Mouse (Mus musculus) layer of hippocampus, adult 9-11 months (tissue): ENCODE data around the gene Emc6.

Source experiments
- DNase-seq: peaks from one replicate; pipeline ENCODE4 v3.0.0; 2022

The Emc6 gene

DNA sequence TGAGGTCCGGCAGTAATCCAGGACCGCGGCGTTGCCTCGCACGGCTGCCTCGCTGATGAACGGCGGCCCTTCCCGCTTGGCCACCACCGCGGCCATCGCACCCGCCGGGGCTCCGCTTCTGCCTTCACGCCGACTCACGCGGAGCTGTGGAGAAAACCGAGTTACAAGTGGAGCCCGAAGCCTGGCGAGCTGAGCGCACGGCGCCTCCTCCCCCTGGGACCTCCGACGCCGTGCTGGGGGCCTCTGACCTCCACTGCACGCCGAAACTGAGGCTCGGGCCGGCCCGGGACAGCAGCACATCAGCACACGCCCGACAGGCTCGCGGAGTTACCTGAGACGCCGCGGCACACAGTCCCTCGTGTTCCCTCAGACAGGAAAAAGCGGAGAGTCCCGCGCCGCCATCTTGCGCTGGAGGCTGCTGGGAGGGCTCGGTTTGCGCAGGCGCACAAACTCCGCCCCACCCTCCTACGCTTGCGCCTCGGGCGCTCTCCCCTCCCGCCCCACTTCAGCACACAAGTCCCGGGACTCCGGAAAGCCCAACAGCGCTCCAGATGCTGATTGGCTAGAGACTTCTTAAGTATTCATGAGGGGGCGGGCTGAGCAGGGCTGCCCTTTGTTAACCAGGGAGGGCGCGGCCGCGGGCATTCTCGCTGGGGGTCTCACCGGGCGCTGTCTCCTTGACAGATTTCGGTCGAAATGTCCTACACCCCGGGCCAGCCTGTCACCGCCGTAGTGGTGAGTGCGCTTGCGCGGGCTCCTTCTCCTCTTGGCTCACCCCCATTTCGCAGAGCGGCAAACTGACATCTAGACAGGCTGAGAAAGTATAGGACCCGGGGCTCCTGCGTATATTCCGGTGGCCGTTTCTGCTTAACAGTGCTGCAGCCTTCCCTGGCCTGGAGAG, at the start of gene Emc6, which contains the start of gene Tax1bp3:
Gene Emc6 (minus strand): TSS at position 430 of the 901 bp plus-strand sequence.
Gene Tax1bp3 (plus strand): TSS at position 476 of the 901 bp plus-strand sequence.
- peak; percentile 97 for DNase-seq

DNA sequence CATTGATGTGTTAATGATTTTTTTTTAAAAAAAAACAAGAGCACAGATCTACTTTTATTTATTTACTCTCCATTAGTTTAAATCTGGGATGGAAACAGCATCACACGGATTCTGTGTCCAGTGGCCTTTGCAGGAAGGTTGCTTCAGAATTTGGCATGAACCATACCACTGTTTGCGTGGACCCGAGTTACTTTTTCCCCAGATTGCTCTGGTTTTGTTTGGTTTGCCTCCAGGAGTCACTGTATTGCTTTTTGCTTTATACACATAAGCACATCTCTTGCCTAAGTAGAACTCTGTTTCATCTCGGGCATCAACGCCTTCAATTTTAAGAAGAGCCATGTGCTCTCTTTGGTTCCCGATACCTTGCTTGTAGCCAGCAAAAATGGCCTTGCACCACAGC, 49.0 kb upstream of the Emc6 start:
- no peak for DNase-seq

DNA sequence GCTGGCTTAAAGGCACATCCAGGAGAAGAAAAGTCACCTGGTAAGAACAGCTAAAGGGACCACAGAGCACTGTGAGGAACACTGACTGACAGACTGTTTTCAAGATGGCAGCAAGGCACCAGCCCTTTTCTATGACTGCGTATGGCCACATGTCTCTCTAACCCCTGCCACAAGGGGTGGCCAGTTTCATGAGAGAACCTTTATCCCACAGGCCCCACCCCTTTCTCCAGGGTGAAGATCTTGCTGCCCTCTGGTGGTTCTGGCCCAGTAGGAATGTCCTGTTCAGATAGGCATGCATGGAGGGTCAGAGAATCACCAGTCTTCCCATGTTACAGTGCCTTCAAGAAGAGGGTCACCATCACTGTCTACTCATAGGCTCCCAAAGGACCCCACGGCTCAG, 47.1 kb upstream of the Emc6 start:
- DNase-seq, result no peak

DNA sequence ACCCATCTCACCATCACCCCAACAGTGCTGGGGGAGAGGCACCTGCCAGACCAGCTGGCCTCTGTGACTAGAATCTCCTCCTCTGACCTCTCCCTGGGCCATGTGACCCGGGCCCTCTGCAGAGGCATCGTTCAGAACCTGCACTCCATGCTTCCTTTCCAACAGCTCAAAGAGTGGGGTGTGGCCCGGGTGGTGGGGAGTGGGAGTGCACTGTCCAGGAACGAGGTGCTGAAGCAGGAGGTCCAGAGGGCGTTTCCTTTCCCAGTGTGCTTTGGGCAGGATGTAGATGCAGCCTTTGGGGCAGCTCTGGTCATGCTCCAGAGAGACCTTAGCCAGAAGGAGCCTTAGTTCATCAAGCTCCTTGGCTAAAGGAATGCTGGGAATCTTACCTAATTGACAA, 46.0 kb upstream of the Emc6 start:
- no peak for DNase-seq

DNA sequence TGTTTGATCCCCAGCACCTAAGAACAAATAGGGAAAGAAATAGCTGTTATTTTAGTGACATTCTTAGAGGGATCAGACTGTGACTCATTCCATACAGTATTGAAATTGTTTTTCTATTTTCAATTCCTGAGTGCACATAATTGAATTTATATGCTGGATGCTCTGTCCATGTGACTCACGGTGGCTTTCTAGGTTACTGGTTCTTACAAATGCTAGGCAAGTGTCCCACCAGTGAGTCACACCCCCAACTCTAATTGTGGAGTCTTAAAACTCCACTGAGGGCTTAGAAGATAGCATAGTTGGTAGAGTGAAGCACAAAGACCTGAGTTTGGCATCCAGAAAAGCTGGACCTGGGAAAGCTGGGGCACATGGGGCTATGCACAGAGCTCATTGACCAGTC, 43.8 kb upstream of the Emc6 start:
- no peak for DNase-seq

DNA sequence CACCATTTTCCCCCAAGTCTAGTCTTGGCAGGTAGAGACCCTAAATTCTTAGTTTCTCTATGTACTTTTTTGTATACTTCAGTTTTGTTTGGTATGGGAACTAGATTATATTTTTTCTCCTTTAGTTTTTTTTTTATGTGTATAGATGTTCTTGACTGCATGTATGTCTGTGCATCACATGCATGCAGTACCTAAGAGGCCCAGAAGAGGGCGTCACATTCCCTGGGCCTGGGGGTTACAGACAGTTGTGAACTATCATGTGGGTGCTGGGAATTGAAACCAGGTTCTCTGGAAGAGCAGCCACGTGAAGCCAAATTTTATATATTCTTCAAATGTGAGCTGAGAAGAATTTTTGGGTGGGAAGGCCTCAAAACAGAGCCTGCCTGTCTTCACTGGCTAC, 42.8 kb upstream of the Emc6 start:
- DNase-seq, result no peak

DNA sequence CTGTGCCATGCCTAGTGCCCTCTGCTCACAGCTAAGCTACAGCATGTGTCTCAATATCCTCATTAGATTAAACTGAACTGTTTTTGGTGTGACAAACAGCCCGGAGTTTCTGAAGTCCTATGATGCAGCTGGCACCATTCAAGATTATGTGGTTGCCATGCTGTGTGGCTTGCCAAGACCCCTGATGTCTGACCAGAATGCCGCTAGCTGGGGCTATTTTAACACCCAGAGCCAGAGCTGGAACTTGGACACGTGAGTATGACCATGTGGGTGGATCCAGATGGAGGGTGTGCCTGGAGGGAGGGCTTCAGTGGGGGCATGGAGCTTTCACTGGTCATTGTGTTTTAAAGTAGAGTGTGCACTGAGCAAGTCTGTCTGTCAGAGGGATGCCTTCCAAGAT, 37.1 kb upstream of the Emc6 start:
- no peak for DNase-seq

DNA sequence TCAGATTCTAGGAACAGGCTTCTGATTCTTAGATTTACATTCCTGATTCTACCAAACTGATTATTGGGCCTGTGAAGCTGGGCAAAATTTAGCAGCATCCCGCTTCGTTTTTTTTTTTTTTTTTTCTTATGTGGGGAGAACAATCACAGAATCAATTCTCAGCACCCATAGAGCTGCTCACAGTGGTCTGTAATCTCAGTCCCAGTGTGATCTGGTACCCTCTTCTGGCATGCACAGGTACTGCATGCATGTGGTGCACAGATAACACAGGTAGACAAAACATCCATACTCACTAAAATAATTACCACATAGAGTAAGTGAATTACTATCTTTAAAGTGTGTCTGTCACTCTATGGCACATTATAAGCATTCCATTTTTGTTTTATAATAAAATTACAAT, 30.8 kb upstream of the Emc6 start:
- no peak for DNase-seq

DNA sequence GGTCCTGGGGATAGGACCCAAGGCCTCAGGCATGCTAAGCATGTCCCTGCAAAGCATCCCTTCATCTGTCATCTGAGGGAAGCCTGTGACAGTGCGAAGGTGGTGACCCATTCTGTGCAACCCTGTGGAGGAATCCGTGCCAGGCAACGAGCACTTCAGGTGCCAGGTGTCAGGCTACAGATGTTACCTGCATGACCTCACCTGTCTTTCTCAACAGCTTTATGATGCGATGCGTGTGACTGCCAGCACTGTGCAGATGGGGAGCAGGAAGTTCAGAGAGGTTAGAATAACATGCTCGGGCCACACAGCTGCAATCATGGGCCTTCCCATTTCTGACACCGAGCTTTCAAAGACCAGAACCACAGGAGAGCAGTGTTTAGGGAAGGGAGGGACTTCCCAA, 28.4 kb upstream of the Emc6 start:
- DNase-seq, result no peak

DNA sequence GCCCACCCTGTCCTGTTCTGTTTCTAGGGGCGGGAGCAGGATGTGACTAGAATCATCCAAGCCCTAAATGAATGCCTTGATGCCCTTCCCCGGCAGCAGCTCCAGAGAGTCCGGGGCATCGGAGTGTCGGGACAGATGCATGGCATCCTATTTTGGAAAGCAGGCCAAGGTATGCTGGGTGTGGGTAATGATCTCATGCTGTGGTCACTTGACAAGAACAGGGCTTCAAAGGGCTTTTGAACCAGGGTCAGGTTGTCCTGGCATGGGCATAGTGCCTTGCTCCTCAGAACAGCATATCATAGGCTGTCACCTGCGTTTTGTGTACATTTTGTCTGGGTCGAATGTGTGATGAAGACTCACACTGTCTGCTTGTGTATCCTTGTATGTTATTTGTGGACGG, 27.1 kb upstream of the Emc6 start:
- DNase-seq, result no peak

DNA sequence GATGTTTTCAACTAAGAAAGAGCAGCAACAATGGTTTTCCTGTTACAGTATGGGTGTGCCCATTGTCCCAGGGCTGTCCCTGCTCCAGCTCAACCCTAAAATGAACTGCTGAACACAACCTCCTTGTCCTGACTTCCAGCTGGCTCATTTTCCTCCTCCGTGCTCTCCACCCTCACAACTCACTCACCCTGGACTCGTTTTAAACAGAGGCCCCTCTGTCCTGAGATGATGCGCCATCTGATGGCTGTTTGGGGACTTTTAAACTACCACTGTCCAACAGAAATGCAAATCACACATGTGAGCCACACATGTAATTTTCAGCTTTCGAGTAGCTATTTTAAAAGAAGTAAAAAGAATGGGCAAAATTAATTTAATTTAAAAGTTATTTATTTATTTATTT, 24.8 kb upstream of the Emc6 start:
- no peak for DNase-seq

DNA sequence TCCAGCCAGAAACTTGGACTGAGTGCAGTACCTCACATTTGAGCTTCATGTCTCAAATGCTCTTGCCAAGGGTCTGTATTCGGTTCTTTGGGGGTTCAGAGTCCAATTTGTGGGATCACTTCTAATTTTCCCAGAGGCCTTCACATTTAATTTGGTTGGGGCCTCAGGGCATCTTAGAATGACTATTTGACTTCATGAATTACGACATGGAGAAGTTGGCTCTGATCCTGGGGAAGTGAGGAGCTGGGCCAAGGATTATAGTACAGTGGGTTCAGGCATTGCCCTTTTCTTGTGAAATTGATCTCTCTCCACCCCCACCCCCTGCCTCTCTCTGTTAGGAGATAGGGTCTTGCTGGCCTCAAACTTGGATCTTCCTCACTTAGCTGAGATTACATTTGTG, 24.2 kb upstream of the Emc6 start:
- no peak for DNase-seq

DNA sequence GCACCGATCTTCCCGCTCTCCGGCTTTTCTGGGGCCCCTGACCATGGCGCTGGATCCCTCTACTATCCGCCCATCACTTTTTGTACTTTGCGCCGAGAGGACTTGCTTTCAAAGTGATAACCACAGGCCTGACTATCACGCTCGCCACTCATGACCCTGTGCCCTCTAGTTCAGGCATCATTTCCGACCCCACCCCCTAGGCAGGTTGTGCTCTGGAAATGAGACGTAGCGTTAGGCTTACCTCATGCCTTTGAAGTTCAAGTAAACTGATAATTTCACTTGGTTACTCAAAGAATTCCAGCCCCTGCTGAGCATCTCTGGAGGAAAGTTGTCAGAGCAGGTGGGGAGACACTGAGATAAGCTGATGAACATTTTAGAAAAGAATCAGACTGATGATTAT, 23.0 kb upstream of the Emc6 start:
- no peak for DNase-seq

DNA sequence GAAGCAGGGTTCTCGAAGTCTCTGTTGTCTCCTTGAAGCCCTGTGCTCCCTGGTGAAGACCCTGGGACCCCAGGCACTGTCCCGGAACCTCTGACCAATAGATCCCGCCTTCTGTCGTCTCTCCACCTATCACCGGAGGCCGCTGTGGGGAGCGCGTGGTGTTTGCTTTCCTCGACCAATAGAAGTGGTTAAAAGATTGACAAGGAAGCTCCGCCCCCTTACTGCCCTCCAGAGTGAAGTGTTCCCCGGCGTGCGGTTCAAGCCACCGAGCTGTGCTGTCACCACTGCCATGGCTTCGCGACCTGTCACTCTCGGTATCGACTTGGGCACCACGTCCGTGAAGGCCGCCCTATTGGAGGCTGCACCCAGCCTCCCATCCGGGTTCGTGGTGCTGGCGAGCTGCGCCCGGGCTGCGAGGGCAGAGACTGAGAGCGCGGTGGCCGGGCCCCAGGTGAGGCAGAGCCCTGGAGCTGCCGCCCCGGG, 22.4 kb upstream of the Emc6 start, which contains the start of gene Shpk:
Gene Shpk (plus strand): TSS at position 231 of the 483 bp plus-strand sequence.
- DNase-seq, result peak; percentile 97

DNA sequence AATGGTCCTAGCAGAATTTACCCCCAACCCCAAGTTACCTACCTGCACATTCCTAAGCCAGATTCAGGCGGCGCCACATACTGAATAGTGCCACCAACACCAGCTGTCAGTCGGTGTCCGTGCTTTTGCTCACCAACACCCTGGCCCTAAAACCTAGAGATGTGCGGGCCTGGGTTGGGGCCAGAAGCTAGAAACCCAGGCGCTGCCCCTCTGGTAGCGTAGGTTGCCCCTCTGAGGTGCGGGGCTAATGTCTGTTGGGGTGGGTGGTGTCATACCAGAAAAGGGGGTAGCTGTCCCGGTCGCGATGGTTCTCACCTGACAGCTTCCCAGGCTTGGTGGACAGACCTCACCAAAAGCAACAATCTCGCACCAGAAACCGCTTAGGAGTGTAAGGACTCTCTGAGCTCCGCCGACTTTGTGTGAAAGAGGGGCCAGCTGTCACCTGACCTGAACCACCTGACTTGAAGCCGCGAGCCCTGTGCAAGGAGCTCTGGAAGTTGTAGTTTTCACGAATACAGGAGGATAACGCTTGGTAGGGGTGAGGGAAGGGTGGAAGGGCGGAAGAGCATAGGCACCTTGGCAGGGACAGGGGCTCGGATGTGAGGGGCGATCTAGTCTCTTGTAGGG, 21.9 kb upstream of the Emc6 start, which contains the start of gene Ctns:
Gene Ctns (minus strand): TSS at position 440 of the 627 bp plus-strand sequence.
- DNase-seq, result peak; percentile 94

DNA sequence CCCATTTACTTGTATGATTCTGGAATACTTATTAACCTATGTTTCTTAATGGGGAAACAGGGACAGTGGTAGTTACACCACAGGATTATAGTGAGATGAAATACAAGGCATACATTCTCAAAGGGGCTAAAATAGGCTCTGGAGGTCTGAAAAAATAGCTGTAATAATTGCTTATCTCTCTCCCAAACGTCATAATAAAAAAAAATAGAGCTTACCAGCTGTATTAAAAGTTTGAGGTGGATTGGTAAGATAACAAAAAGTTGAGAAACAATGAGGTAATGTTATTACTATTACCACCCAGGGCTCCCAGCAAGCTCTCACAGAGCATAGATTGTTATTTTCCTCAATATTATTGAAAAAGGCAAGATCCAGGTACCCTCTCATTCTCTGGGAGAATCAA, 21.4 kb upstream of the Emc6 start:
- DNase-seq, result no peak

DNA sequence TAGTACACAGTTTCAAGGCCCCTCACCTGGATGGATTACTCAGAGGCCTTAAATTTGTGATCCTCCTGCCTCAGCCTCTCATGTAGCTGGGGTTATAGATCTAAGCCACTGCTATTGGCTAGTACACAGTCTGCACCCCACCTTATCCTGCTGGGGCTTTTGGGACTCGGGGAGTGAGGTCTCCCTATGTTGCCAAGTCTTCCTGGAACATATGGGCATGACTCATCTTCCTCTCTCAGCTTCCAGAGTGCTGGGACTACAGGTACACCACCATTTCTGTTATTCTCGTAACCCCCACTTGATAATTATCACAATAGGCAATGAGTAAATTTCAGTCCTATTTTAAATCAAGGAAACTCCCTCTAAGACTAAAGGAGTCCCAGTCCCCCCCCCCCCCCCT, 17.6 kb upstream of the Emc6 start:
- no peak for DNase-seq

DNA sequence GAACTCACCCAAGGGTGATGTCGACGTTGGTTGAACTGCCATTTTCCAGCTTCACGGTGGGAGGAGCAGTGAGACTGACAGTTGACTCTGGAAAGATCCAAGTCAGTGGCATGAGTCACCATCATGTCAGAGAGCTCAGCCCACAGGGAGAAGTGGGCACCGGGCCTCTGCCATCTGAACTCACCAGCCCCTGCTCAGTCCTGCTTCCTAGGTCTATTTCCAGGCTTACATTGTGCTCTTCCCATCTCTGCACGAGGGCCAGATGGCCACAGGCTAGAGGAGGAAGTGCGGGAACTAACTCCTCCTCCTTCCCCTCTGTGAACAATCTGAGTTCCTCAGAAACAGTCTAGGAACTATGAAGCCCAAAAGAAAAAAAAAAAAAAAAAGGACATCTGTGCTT, 16.2 kb upstream of the Emc6 start:
- DNase-seq, result peak; percentile 52

DNA sequence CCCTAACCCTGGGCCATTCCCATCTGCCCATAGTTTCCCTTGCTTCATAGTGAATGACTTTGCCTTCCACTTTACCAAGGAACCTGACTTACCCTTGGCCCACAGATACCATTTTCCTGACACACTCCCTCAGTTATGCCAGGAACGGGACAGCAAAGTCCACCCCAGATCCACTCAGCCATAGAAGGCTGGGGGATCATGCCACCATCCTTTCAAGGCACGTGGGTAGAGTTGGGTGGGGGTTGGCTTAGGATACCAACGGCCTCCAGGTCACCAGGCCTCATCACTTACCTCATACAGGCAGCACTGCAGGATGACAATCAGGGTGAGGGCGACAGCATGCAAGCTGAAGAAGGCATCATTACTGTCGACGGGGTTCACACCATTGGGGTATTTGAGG, 10.4 kb upstream of the Emc6 start:
- DNase-seq, result no peak

DNA sequence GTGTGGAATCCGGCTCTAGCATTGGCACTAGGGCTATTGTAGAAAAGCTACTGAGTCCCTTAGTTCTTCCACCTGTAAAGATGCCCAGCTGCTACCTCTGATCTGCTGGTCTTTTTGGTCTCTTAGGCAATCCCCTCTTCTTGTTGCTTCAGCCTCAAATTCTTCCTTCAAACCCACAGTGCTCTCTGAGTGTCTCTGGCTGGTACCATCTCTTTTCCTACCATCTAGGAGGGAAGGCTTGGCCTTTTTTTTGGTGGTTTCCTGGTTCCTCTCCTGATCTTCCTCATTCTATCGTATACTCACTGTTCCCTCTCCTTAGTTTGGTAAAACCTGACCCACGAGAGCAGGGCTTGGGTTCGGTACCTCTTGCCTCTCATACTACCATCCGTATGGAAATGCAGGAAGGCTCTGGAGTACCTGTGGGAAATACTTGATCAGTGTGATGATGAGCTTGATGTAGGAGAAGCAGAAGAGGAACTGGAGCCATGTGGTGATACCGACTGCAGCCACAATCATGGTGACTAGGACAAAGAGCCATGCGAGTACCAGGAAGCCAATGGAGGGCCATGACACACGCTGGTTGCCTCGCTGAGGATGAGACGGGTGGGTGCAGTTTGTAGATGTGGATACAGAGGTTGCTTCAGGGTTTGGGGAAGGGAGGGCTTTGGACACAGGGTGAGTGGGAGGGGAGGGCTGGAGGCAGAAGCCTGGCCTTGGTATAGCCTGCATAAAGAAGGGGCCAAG, 9.2 kb upstream of the Emc6 start:
- no peak for DNase-seq

DNA sequence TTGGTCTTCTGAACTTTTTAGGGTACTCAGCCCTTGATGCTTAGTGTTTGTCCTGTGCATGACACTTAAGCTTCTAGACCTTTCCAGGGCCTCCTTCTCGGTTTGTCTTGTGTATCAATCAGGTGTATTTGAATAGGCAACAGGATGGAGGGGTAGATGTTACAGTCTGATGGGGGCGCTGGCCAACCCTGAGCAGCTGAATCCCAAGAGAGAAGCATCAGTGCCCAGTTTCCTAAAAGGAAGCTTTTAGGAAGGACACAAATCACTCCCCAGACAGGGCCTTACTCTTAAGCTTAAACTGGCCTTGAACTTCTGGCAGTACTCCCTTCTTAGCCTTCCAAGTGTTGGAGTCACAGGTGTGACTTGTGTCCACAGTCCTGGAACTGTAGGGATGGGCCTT, 1.1 kb upstream of the Emc6 start:
- DNase-seq, result no peak

DNA sequence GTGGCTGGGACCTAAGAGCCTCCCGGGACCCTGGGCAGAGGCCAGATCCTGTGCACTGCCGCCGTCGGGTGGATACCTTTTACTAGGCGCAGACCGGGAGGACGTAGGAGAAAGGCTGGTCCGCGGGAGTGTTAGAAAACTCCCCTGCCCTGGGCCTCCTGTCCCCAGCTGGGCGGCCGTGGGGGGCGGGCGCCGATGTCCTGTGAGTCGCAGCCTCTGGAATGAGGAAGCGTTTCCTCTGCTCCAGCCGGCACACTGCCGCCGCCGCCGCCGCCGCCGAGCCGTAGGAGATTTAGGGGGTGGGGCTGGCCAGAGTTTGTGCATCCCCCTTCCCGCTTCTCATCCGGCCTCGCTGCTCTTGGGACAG, 655 bp upstream of the Emc6 start:
- DNase-seq, result peak; percentile 36

DNA sequence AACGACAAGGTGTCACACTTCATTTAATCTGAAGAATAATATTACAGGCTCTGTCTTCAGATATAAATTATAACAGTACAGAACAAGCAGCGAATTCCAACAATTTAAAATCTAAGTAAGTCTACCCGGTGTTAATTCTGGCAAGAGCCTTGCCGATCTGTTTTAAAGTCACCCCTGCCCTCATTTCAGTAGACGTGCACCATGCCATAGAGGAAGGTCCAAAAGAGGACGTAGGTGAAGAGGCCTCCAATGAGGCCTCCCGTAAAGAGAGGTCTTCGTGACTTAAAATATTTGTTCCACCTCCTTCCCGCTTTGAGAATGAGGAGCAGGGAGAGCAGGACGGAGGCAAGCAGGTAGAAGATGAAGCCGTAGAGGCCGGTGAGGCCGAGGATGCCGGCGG, 651 bp downstream of the Emc6 start:
- no peak for DNase-seq

DNA sequence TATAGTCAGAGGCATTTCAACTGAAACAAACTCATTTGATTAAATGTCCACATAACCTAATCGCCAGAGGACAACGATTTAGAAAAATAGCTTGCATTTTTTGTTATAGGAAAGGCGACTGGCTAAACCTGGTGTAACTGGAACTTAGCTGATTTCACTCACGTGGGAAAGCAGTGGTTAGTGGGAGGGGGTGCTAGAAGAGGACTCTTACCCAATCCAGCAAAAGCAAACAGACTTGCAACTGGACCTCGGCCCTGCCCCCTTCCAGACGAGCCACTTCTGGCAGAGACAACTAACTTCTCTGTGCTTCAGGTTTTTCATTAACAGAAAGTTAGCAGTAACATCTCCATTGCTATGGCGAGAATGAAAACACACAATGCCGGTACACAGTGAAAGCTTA, 1.2 kb downstream of the Emc6 start:
- DNase-seq, result no peak
